Mouse (Mus musculus): ENCODE data around the gene Mad2l2.
"Not testable (repeated sequence)": the region's sequence is repeated elsewhere in the genome, so short reads cannot be mapped to it uniquely, and the experiment has no call there.

The Mad2l2 gene

GRCm38 (mm10) chr4:148107621-148108291 lies 22.4 kb upstream of the Mad2l2 start:
- DNase-seq (ENCODE audit: low spot score) = no peak

- no peak for DNase-seq (ENCODE audit: low spot score)
These were observed 21.6 kb upstream of the Mad2l2 start for GRCm38 (mm10) chr4:148108565-148109100.

- DNase-seq (ENCODE audit: low spot score) = no peak
These were observed 21.0 kb upstream of the Mad2l2 start for GRCm38 (mm10) chr4:148109215-148109614.

- DNase-seq (ENCODE audit: low spot score) = no peak
These were observed 17.7 kb upstream of the Mad2l2 start for GRCm38 (mm10) chr4:148112519-148112918.

- DNase-seq (ENCODE audit: low spot score) = peak; percentile 63
These were observed 15.3 kb upstream of the Mad2l2 start for GRCm38 (mm10) chr4:148114758-148115391.

- no peak for DNase-seq (ENCODE audit: low spot score)
These were observed 14.7 kb upstream of the Mad2l2 start for GRCm38 (mm10) chr4:148115467-148115866.

- no peak for DNase-seq (ENCODE audit: low spot score)
These were observed 13.5 kb upstream of the Mad2l2 start for GRCm38 (mm10) chr4:148116657-148117056.

GRCm38 (mm10) chr4:148117392-148117791 lies 12.8 kb upstream of the Mad2l2 start:
- no peak for DNase-seq (ENCODE audit: low spot score)

- DNase-seq (ENCODE audit: low spot score) = not testable (repeated sequence)
These were observed 10.6 kb upstream of the Mad2l2 start for GRCm38 (mm10) chr4:148119578-148119977.

GRCm38 (mm10) chr4:148120555-148120954 lies 9.6 kb upstream of the Mad2l2 start:
- no peak for DNase-seq (ENCODE audit: low spot score)

- no peak for DNase-seq (ENCODE audit: low spot score)
These were observed 8.8 kb upstream of the Mad2l2 start for GRCm38 (mm10) chr4:148121362-148121761.

- no peak for DNase-seq (ENCODE audit: low spot score)
These were observed 8.0 kb upstream of the Mad2l2 start for GRCm38 (mm10) chr4:148121982-148122693.

GRCm38 (mm10) chr4:148122694-148123066 lies 7.5 kb upstream of the Mad2l2 start:
- DNase-seq (ENCODE audit: low spot score) = no peak

- DNase-seq (ENCODE audit: low spot score) = no peak
These were observed 1.9 kb upstream of the Mad2l2 start for GRCm38 (mm10) chr4:148128241-148128640.

- DNase-seq (ENCODE audit: low spot score) = no peak
These were observed 1.5 kb upstream of the Mad2l2 start for GRCm38 (mm10) chr4:148128672-148129071.

- no peak for DNase-seq (ENCODE audit: low spot score)
These were observed 603 bp downstream of the Mad2l2 start, which contains the start of gene Draxin for GRCm38 (mm10) chr4:148130561-148131413. Gene Draxin, minus strand, starts transcription at chr4:148130698.

GRCm38 (mm10) chr4:148131497-148132081 lies 1.4 kb downstream of the Mad2l2 start:
- no peak for DNase-seq (ENCODE audit: low spot score)

GRCm38 (mm10) chr4:148134988-148135387 lies 4.8 kb downstream of the Mad2l2 start:
- DNase-seq (ENCODE audit: low spot score) = no peak

GRCm38 (mm10) chr4:148137503-148137902 lies 7.3 kb downstream of the Mad2l2 start:
- DNase-seq (ENCODE audit: low spot score) = no peak

- DNase-seq (ENCODE audit: low spot score) = no peak
These were observed 9.5 kb downstream of the Mad2l2 start for GRCm38 (mm10) chr4:148139767-148140097.

Data from urinary bladder, postnatal 10 days (tissue).